Mouse (Mus musculus): ENCODE results near the gene Bcap29. TPM values are rescaled to one million over a fixed set of nuclear protein-coding genes. Genes with fewer than 3 reads are reported as not detected.

Bcap29 gene
- polyA plus RNA-seq, 1 experiment: 8.4 TPM

GRCm38 (mm10) chr12:31551252-31551651 lies 83.2 kb downstream of the Bcap29 start:
- peaks cover 9% of the 10 kb centered on the region; the same call in 1 of the 2 replicates for H3K4me1 ChIP-seq
- H3K36me3 ChIP-seq (replicated peaks; ENCODE audit: low read length): no peaks in the 10 kb centered on the region
- peaks cover 29% of the 10 kb centered on the region for H3K27me3 ChIP-seq (replicated peaks)
- TF ChIP-seq GATA1 (IDR thresholded peaks at IDR 0.05; ENCODE audit: borderline replicate concordance, low read length) (no peak), FLI1 (IDR thresholded peaks at IDR 0.05; ENCODE audit: low read length) (no peak)
- no peaks in the 10 kb centered on the region for H3K9me3 ChIP-seq
- H3K4me3 ChIP-seq (replicated peaks): no peak overlapping the region

GRCm38 (mm10) chr12:31546061-31546460 lies 88.4 kb downstream of the Bcap29 start:
- Histone ChIP-seq H3K4me3 (replicated peaks) (no peak overlapping the region), H3K27me3 (replicated peaks) (peaks cover 11% of the 10 kb centered on the region)
- TF ChIP-seq FLI1 (IDR thresholded peaks at IDR 0.05; ENCODE audit: low read length) (no peak), GATA1 (IDR thresholded peaks at IDR 0.05; ENCODE audit: borderline replicate concordance, low read length) (no peak)

GRCm38 (mm10) chr12:31545219-31545618 lies 89.2 kb downstream of the Bcap29 start:
- Histone ChIP-seq H3K4me3 (replicated peaks) (no peak overlapping the region), H3K4me1 (no peaks in the 10 kb centered on the region), H3K27me3 (replicated peaks) (peaks cover 12% of the 10 kb centered on the region), H3K9me3 (no peaks in the 10 kb centered on the region), H3K36me3 (replicated peaks; ENCODE audit: low read length) (no peaks in the 10 kb centered on the region)
- TF ChIP-seq FLI1 (IDR thresholded peaks at IDR 0.05; ENCODE audit: low read length) (no peak), GATA1 (IDR thresholded peaks at IDR 0.05; ENCODE audit: borderline replicate concordance, low read length) (no peak)

More at GRCm38 (mm10) chr12:31546061-31546460, 88.4 kb downstream of the Bcap29 start:
- no peaks in the 10 kb centered on the region for H3K9me3 ChIP-seq
- no peaks in the 10 kb centered on the region for H3K36me3 ChIP-seq (replicated peaks; ENCODE audit: low read length)
- H3K4me1 ChIP-seq: no peaks in the 10 kb centered on the region

GRCm38 (mm10) chr12:31541541-31541940 lies 92.9 kb downstream of the Bcap29 start:
- peaks cover 9% of the 10 kb centered on the region for H3K27me3 ChIP-seq (replicated peaks)
- H3K9me3 ChIP-seq: peaks cover 2% of the 10 kb centered on the region; the same call in 1 of the 2 replicates
- TF ChIP-seq GATA1 (IDR thresholded peaks at IDR 0.05; ENCODE audit: borderline replicate concordance, low read length) (no peak), FLI1 (IDR thresholded peaks at IDR 0.05; ENCODE audit: low read length) (no peak)
- no peaks in the 10 kb centered on the region for H3K4me1 ChIP-seq
- no peak overlapping the region for H3K4me3 ChIP-seq (replicated peaks)
- no peaks in the 10 kb centered on the region for H3K36me3 ChIP-seq (replicated peaks; ENCODE audit: low read length)

Other genes with a start within 250 kb of the Bcap29 start
- not detected in 2 replicates for gene Slc26a3, start 243.8 kb downstream of the Bcap29 start, polyA plus RNA-seq (2012; ENCODE audit: insufficient read depth, low replicate concordance)
- 0.82 and 1.2 TPM in 2 replicates for gene Cbll1, start 135.0 kb downstream of the Bcap29 start, polyA plus RNA-seq (2012; ENCODE audit: insufficient read depth, low replicate concordance)
- gene Slc26a4, start 74.7 kb downstream of the Bcap29 start, polyA plus RNA-seq (2012; ENCODE audit: insufficient read depth, low replicate concordance): not detected in 2 replicates
- 7.9 and 10.6 TPM in 2 replicates for gene Dus4l, start 20.2 kb upstream of the Bcap29 start, polyA plus RNA-seq (2012; ENCODE audit: insufficient read depth, low replicate concordance)
- 0.56 TPM in 1 of 2 replicates, not detected in the other for gene Cog5, start 20.2 kb upstream of the Bcap29 start, polyA plus RNA-seq (2012; ENCODE audit: insufficient read depth, low replicate concordance)
- gene Gpr22, start 79.3 kb upstream of the Bcap29 start, polyA plus RNA-seq (2012; ENCODE audit: insufficient read depth, low replicate concordance): 0.08 and 0.58 TPM in 2 replicates